Mouse (Mus musculus) liver, adult 2 months (tissue): ENCODE results near the gene Gm20388.

Source experiments
- CTCF ChIP-seq: fragments of 200-500 bp; IDR thresholded peaks from 2 replicates; pipeline ENCODE4 v1.5.1; 2011; ENCODE audit warnings: low read depth, low read length, control low read depth
- POLR2A ChIP-seq: fragments of 200-500 bp; IDR thresholded peaks from 2 replicates; pipeline ENCODE4 v1.6.1; 2011; ENCODE audit warnings: low read length, control low read depth; ENCODE audit not compliant: insufficient read depth; ENCODE audit errors: extremely low read depth

DNA sequence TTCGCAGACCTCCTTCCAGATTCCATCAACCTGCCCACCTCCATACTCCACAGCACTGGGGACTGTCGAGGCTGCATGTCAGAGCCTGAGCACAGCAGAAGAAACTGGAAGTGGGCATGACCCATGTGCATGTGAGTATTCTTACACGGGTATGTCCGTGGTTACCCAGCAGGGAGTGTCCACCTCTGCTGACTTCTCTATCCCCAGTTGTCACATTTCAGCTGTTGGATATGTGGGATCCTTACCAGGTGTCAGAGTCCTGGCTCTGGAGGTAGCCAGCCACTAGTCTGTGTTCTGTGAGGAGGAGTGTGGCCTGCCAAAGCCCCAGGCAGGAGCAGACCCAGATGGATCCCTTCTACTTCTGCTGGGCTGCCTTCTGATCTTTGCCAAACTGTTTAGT, 2128.8 kb downstream of the Gm20388 start:
- TF ChIP-seq CTCF = no peak
- no peak for TF ChIP-seq POLR2A
